Mouse (Mus musculus): ENCODE data around the gene Slc25a12. TPM values are rescaled to one million over a fixed set of nuclear protein-coding genes. Genes with fewer than 3 reads are reported as not detected.

Slc25a12 gene
- polyA plus RNA-seq, 1 experiment: 73.7 TPM

- TF ChIP-seq POLR2A (IDR thresholded peaks at IDR 0.05; ENCODE audit: borderline replicate concordance, extremely low read depth, insufficient read depth, insufficient read length, poor library complexity, severe bottlenecking) (no peak), CTCF (IDR thresholded peaks at IDR 0.05; ENCODE audit: borderline replicate concordance, extremely low read depth, insufficient read depth, insufficient read length) (no peak)
- peak; percentile 53 for DNase-seq (ENCODE audit: low read depth)
Observed at GRCm38 (mm10) chr2:71302156-71302663, 65.3 kb downstream of the Slc25a12 start.

GRCm38 (mm10) chr2:71298729-71299128, 68.8 kb downstream of the Slc25a12 start:
- TF ChIP-seq POLR2A (IDR thresholded peaks at IDR 0.05; ENCODE audit: borderline replicate concordance, extremely low read depth, insufficient read depth, insufficient read length, poor library complexity, severe bottlenecking): no peak
- no peak for TF ChIP-seq CTCF (IDR thresholded peaks at IDR 0.05; ENCODE audit: borderline replicate concordance, extremely low read depth, insufficient read depth, insufficient read length)

GRCm38 (mm10) chr2:71297501-71297900, 70.0 kb downstream of the Slc25a12 start:
- no peak for DNase-seq (ENCODE audit: low read depth)
- no peak for TF ChIP-seq POLR2A (IDR thresholded peaks at IDR 0.05; ENCODE audit: borderline replicate concordance, extremely low read depth, insufficient read depth, insufficient read length, poor library complexity, severe bottlenecking)
- no peak for TF ChIP-seq CTCF (IDR thresholded peaks at IDR 0.05; ENCODE audit: borderline replicate concordance, extremely low read depth, insufficient read depth, insufficient read length)

More at GRCm38 (mm10) chr2:71298729-71299128, 68.8 kb downstream of the Slc25a12 start:
- no peak for DNase-seq (ENCODE audit: low read depth)

GRCm38 (mm10) chr2:71295844-71296243, 71.7 kb downstream of the Slc25a12 start:
- no peak for DNase-seq (ENCODE audit: low read depth)
- TF ChIP-seq POLR2A (IDR thresholded peaks at IDR 0.05; ENCODE audit: borderline replicate concordance, extremely low read depth, insufficient read depth, insufficient read length, poor library complexity, severe bottlenecking): no peak
- no peak for TF ChIP-seq CTCF (IDR thresholded peaks at IDR 0.05; ENCODE audit: borderline replicate concordance, extremely low read depth, insufficient read depth, insufficient read length)

GRCm38 (mm10) chr2:71294489-71294888, 73.1 kb downstream of the Slc25a12 start:
- TF ChIP-seq POLR2A (IDR thresholded peaks at IDR 0.05; ENCODE audit: borderline replicate concordance, extremely low read depth, insufficient read depth, insufficient read length, poor library complexity, severe bottlenecking): no peak
- no peak for TF ChIP-seq CTCF (IDR thresholded peaks at IDR 0.05; ENCODE audit: borderline replicate concordance, extremely low read depth, insufficient read depth, insufficient read length)
- peak; percentile 82 for DNase-seq (ENCODE audit: low read depth)

GRCm38 (mm10) chr2:71293983-71294382, 73.6 kb downstream of the Slc25a12 start:
- peak; percentile 54 for DNase-seq (ENCODE audit: low read depth)
- TF ChIP-seq CTCF (IDR thresholded peaks at IDR 0.05; ENCODE audit: borderline replicate concordance, extremely low read depth, insufficient read depth, insufficient read length) (no peak), POLR2A (IDR thresholded peaks at IDR 0.05; ENCODE audit: borderline replicate concordance, extremely low read depth, insufficient read depth, insufficient read length, poor library complexity, severe bottlenecking) (no peak)

- TF ChIP-seq POLR2A (IDR thresholded peaks at IDR 0.05; ENCODE audit: borderline replicate concordance, extremely low read depth, insufficient read depth, insufficient read length, poor library complexity, severe bottlenecking) (no peak), CTCF (IDR thresholded peaks at IDR 0.05; ENCODE audit: borderline replicate concordance, extremely low read depth, insufficient read depth, insufficient read length) (no peak)
- no peak for DNase-seq (ENCODE audit: low read depth)
Observed at GRCm38 (mm10) chr2:71291566-71291965, 76.0 kb downstream of the Slc25a12 start.

- DNase-seq (ENCODE audit: low read depth): peak; percentile 84
Observed at GRCm38 (mm10) chr2:71290107-71290775, 77.3 kb downstream of the Slc25a12 start.

GRCm38 (mm10) chr2:71281981-71282380, 85.6 kb downstream of the Slc25a12 start:
- DNase-seq (ENCODE audit: low read depth): no peak
- no peak for TF ChIP-seq CTCF (IDR thresholded peaks at IDR 0.05; ENCODE audit: borderline replicate concordance, extremely low read depth, insufficient read depth, insufficient read length)
- no peak for TF ChIP-seq POLR2A (IDR thresholded peaks at IDR 0.05; ENCODE audit: borderline replicate concordance, extremely low read depth, insufficient read depth, insufficient read length, poor library complexity, severe bottlenecking)

More at GRCm38 (mm10) chr2:71290107-71290775, 77.3 kb downstream of the Slc25a12 start:
- TF ChIP-seq CTCF (IDR thresholded peaks at IDR 0.05; ENCODE audit: borderline replicate concordance, extremely low read depth, insufficient read depth, insufficient read length) (no peak), POLR2A (IDR thresholded peaks at IDR 0.05; ENCODE audit: borderline replicate concordance, extremely low read depth, insufficient read depth, insufficient read length, poor library complexity, severe bottlenecking) (no peak)

GRCm38 (mm10) chr2:71278791-71279775, 88.5 kb downstream of the Slc25a12 start:
- peak; percentile 74 for DNase-seq (ENCODE audit: low read depth)
- no peak for TF ChIP-seq POLR2A (IDR thresholded peaks at IDR 0.05; ENCODE audit: borderline replicate concordance, extremely low read depth, insufficient read depth, insufficient read length, poor library complexity, severe bottlenecking)
- TF ChIP-seq CTCF (IDR thresholded peaks at IDR 0.05; ENCODE audit: borderline replicate concordance, extremely low read depth, insufficient read depth, insufficient read length): no peak

- TF ChIP-seq POLR2A (IDR thresholded peaks at IDR 0.05; ENCODE audit: borderline replicate concordance, extremely low read depth, insufficient read depth, insufficient read length, poor library complexity, severe bottlenecking) (no peak), CTCF (IDR thresholded peaks at IDR 0.05; ENCODE audit: borderline replicate concordance, extremely low read depth, insufficient read depth, insufficient read length) (no peak)
Observed at GRCm38 (mm10) chr2:71275734-71276133, 91.8 kb downstream of the Slc25a12 start.

More at GRCm38 (mm10) chr2:71275734-71276133, 91.8 kb downstream of the Slc25a12 start:
- DNase-seq (ENCODE audit: low read depth): no peak
